Mouse (Mus musculus) ovary, postnatal 10 days (tissue): ENCODE measurements around the gene Fam124a.
A peak's percentile ranks its signal among the peaks of the same experiment; 100 is the strongest.
"Not testable (repeated sequence)": the region's sequence is repeated elsewhere in the genome, so short reads cannot be mapped to it uniquely, and the experiment has no call there.

Source experiments
- DNase-seq: peaks from one replicate; pipeline ENCODE4 v3.0.0; 2022; ENCODE audit warnings: low spot score

Gene Fam124a

GRCm38 (mm10) chr14:62555309-62555829, at the start of gene Fam124a:
TSS of gene Fam124a (plus strand) at chr14:62555737.
- DNase-seq: peak; percentile 21

GRCm38 (mm10) chr14:62506261-62506660, 49.3 kb upstream of the Fam124a start:
- DNase-seq: no peak

- no peak for DNase-seq
Measured at GRCm38 (mm10) chr14:62509350-62509749, 46.2 kb upstream of the Fam124a start.

GRCm38 (mm10) chr14:62512845-62513244, 42.7 kb upstream of the Fam124a start:
- no peak for DNase-seq

GRCm38 (mm10) chr14:62530951-62531350, 24.6 kb upstream of the Fam124a start:
- DNase-seq: no peak

GRCm38 (mm10) chr14:62536127-62536526, 19.4 kb upstream of the Fam124a start:
- DNase-seq: no peak

GRCm38 (mm10) chr14:62536988-62537387, 18.5 kb upstream of the Fam124a start:
- no peak for DNase-seq

GRCm38 (mm10) chr14:62539834-62540233, 15.7 kb upstream of the Fam124a start:
- DNase-seq: no peak

- DNase-seq: no peak
Measured at GRCm38 (mm10) chr14:62541751-62542150, 13.8 kb upstream of the Fam124a start.

GRCm38 (mm10) chr14:62546296-62546695, 9.2 kb upstream of the Fam124a start:
- no peak for DNase-seq

GRCm38 (mm10) chr14:62546746-62547145, 8.8 kb upstream of the Fam124a start:
- DNase-seq: no peak

- no peak for DNase-seq
Measured at GRCm38 (mm10) chr14:62550121-62550520, 5.4 kb upstream of the Fam124a start.

- no peak for DNase-seq
Measured at GRCm38 (mm10) chr14:62552771-62553170, 2.8 kb upstream of the Fam124a start.

GRCm38 (mm10) chr14:62553786-62554185, 1.8 kb upstream of the Fam124a start:
- no peak for DNase-seq

GRCm38 (mm10) chr14:62555840-62556810, 588 bp downstream of the Fam124a start:
- no peak for DNase-seq

GRCm38 (mm10) chr14:62557111-62557510, 1.6 kb downstream of the Fam124a start:
- DNase-seq: no peak

- no peak for DNase-seq
Measured at GRCm38 (mm10) chr14:62561875-62562748, 6.6 kb downstream of the Fam124a start.

GRCm38 (mm10) chr14:62563679-62564078, 8.1 kb downstream of the Fam124a start:
- DNase-seq: no peak

GRCm38 (mm10) chr14:62566821-62567220, 11.3 kb downstream of the Fam124a start, which contains the start of gene Gm4131:
TSS of gene Gm4131 (minus strand) at chr14:62566921.
- DNase-seq: not testable (repeated sequence)

- no peak for DNase-seq
Measured at GRCm38 (mm10) chr14:62569463-62569862, 13.9 kb downstream of the Fam124a start.

GRCm38 (mm10) chr14:62570299-62570698, 14.8 kb downstream of the Fam124a start:
- no peak for DNase-seq

- no peak for DNase-seq
Measured at GRCm38 (mm10) chr14:62573454-62573853, 17.9 kb downstream of the Fam124a start.
